Mouse (Mus musculus) midbrain, embryonic 12.5 days (tissue): ENCODE results near the gene Pcna. TPM values are rescaled to one million over a fixed set of nuclear protein-coding genes. Genes with fewer than 3 reads are reported as not detected.
"Not testable (repeated sequence)": the region's sequence is repeated elsewhere in the genome, so short reads cannot be mapped to it uniquely, and the experiment has no call there.

ENCODE experiments used
- ATAC-seq: fragments of 200-750 bp; cut with Nextera tagmentation; 2 replicates; pipeline ENCODE4 v1.8.0; 2017; ENCODE audit warnings: low read depth, moderate TSS enrichment, moderate library complexity; ENCODE audit not compliant: low FRiP score
- H3K27ac ChIP-seq: fragments of 300-500 bp; sonication (generic); replicated peaks from 2 replicates; pipeline ENCODE4 v1.5.1; 2016; ENCODE audit warnings: mild to moderate bottlenecking
- H3K27me3 ChIP-seq: fragments of 300-500 bp; sonication (generic); 2 replicates; pipeline ENCODE4 v1.6.1; 2016; ENCODE audit warnings: mild to moderate bottlenecking
- H3K36me3 ChIP-seq: fragments of 300-500 bp; sonication (generic); 2 replicates; pipeline ENCODE4 v1.6.1; 2016
- H3K4me1 ChIP-seq: fragments of 300-500 bp; sonication (generic); 2 replicates; pipeline ENCODE4 v1.6.1; 2016
- H3K4me2 ChIP-seq: fragments of 300-500 bp; sonication (generic); replicated peaks from 2 replicates; pipeline ENCODE4 v1.6.1; 2016; ENCODE audit warnings: mild to moderate bottlenecking, moderate library complexity
- H3K4me3 ChIP-seq: fragments of 300-500 bp; sonication (generic); 2 replicates; pipeline ENCODE4 v1.5.1; 2016; ENCODE audit warnings: mild to moderate bottlenecking
- H3K9ac ChIP-seq: fragments of 300-500 bp; sonication (generic); replicated peaks from 2 replicates; pipeline ENCODE4 v1.6.1; 2016; ENCODE audit warnings: mild to moderate bottlenecking, moderate library complexity
- H3K9me3 ChIP-seq: fragments of 300-500 bp; sonication (generic); 2 replicates; pipeline ENCODE4 v1.6.1; 2016; ENCODE audit warnings: mild to moderate bottlenecking
- WGBS: fragments of 180-500 bp; shearing (Covaris S2); methylation state at CpG from one replicate; pipeline ENCODE4 v1.1.7; 2016; 5-methylcytosine and 5-hydroxymethylcytosine counted together
- polyA plus RNA-seq: library from polyadenylated mRNA; unstranded; fragments of >200 nt; fragmentation: Nextera tagmentation; extraction: Ambion mirVana; gene quantifications from 2 replicates; pipeline ENCODE4 v1.2.1, GENCODE M21; 2016

Gene Pcna
- polyA plus RNA-seq: 261 and 265 TPM in 2 replicates

- H3K4me2 ChIP-seq: peak within 1 kb of the TSS; percentile 64
- H3K9ac ChIP-seq: peak within 1 kb of the TSS; percentile 61
- no peaks in the 10 kb centered on the region for H3K9me3 ChIP-seq
- no peaks in the 10 kb centered on the region for H3K36me3 ChIP-seq
- peaks cover 35% of the 10 kb centered on the region for H3K4me1 ChIP-seq
- H3K27ac ChIP-seq: peak within 1 kb of the TSS; percentile 69
- peak; percentile 99 for ATAC-seq
- WGBS: under 1% methylated on average over 79 of the region's 79 CpGs
- peak within 1 kb of the TSS; percentile 64 for H3K4me3 ChIP-seq
- H3K27me3 ChIP-seq: no peaks in the 10 kb centered on the region
Observed at GRCm38 (mm10) chr2:132252542-132253528, at the start of gene Pcna. Gene Pcna, minus strand, starts transcription at chr2:132253314.

GRCm38 (mm10) chr2:132301436-132301835 lies 48.3 kb upstream of the Pcna start:
- no peak overlapping the region for H3K4me3 ChIP-seq
- H3K9ac ChIP-seq: no peak overlapping the region
- no peak overlapping the region for H3K4me2 ChIP-seq
- no peaks in the 10 kb centered on the region for H3K27me3 ChIP-seq
- H3K4me1 ChIP-seq: no peaks in the 10 kb centered on the region
- no peaks in the 10 kb centered on the region for H3K9me3 ChIP-seq
- 93% methylated on average over 4 of the region's 4 CpGs for WGBS
- H3K36me3 ChIP-seq: peaks cover 84% of the 10 kb centered on the region
- H3K27ac ChIP-seq: no peak overlapping the region
- no peak for ATAC-seq

- no peaks in the 10 kb centered on the region for H3K4me1 ChIP-seq
- no peaks in the 10 kb centered on the region for H3K27me3 ChIP-seq
- H3K36me3 ChIP-seq: peaks cover 91% of the 10 kb centered on the region
- H3K9ac ChIP-seq: no peak overlapping the region
- no peak overlapping the region for H3K4me2 ChIP-seq
- no peak overlapping the region for H3K4me3 ChIP-seq
- 92% methylated on average over 4 of the region's 4 CpGs for WGBS
- H3K27ac ChIP-seq: no peak overlapping the region
- no peak for ATAC-seq
- H3K9me3 ChIP-seq: no peaks in the 10 kb centered on the region
Observed at GRCm38 (mm10) chr2:132298250-132298649, 45.1 kb upstream of the Pcna start.

- WGBS: 95% methylated on average over 10 of the region's 10 CpGs
- no peaks in the 10 kb centered on the region for H3K9me3 ChIP-seq
- H3K36me3 ChIP-seq: peaks cover 55% of the 10 kb centered on the region
- no peak overlapping the region for H3K9ac ChIP-seq
- H3K27ac ChIP-seq: no peak overlapping the region
- no peak overlapping the region for H3K4me3 ChIP-seq
- H3K4me1 ChIP-seq: peaks cover 16% of the 10 kb centered on the region
- no peak overlapping the region for H3K4me2 ChIP-seq
- H3K27me3 ChIP-seq: no peaks in the 10 kb centered on the region
- ATAC-seq: no peak
Observed at GRCm38 (mm10) chr2:132293694-132294450, 40.8 kb upstream of the Pcna start.

- H3K27me3 ChIP-seq: no peaks in the 10 kb centered on the region
- H3K9me3 ChIP-seq: no peaks in the 10 kb centered on the region; the same call in 1 of the 2 replicates
- no peak overlapping the region for H3K27ac ChIP-seq
- no peak for ATAC-seq
- peaks cover 16% of the 10 kb centered on the region for H3K4me1 ChIP-seq
- WGBS: 25% methylated on average over 4 of the region's 4 CpGs
- H3K9ac ChIP-seq: no peak overlapping the region
- peaks cover 37% of the 10 kb centered on the region for H3K36me3 ChIP-seq
- H3K4me3 ChIP-seq: no peak overlapping the region
- H3K4me2 ChIP-seq: no peak overlapping the region
Observed at GRCm38 (mm10) chr2:132292083-132292482, 39.0 kb upstream of the Pcna start.

- no peak overlapping the region for H3K4me3 ChIP-seq
- no peak for ATAC-seq
- peaks cover 32% of the 10 kb centered on the region for H3K36me3 ChIP-seq
- no peak overlapping the region for H3K9ac ChIP-seq
- H3K27ac ChIP-seq: no peak overlapping the region
- no peaks in the 10 kb centered on the region for H3K27me3 ChIP-seq
- peaks cover 3% of the 10 kb centered on the region; the same call in 1 of the 2 replicates for H3K9me3 ChIP-seq
- peaks cover 16% of the 10 kb centered on the region for H3K4me1 ChIP-seq
- no peak overlapping the region for H3K4me2 ChIP-seq
- 68% methylated on average over 3 of the region's 3 CpGs for WGBS
Observed at GRCm38 (mm10) chr2:132291265-132291664, 38.2 kb upstream of the Pcna start.

GRCm38 (mm10) chr2:132290808-132291207 lies 37.7 kb upstream of the Pcna start:
- no peak overlapping the region for H3K9ac ChIP-seq
- no peak overlapping the region for H3K4me3 ChIP-seq
- peaks cover 28% of the 10 kb centered on the region for H3K36me3 ChIP-seq
- no peak overlapping the region for H3K27ac ChIP-seq
- H3K27me3 ChIP-seq: no peaks in the 10 kb centered on the region
- H3K4me1 ChIP-seq: peaks cover 16% of the 10 kb centered on the region
- H3K4me2 ChIP-seq: no peak overlapping the region
- peaks cover 3% of the 10 kb centered on the region; the same call in 1 of the 2 replicates for H3K9me3 ChIP-seq
- WGBS: 70% methylated on average over 6 of the region's 6 CpGs
- no peak for ATAC-seq

- not testable (repeated sequence) for H3K9me3 ChIP-seq, H3K27ac ChIP-seq, H3K4me2 ChIP-seq, H3K9ac ChIP-seq, ATAC-seq, H3K4me3 ChIP-seq
- H3K36me3 ChIP-seq: peaks cover 12% of the 10 kb centered on the region
- 84% methylated on average over 5 of the region's 7 CpGs for WGBS
- peaks cover 22% of the 10 kb centered on the region for H3K4me1 ChIP-seq
- H3K27me3 ChIP-seq: peaks cover 13% of the 10 kb centered on the region; the same call in 1 of the 2 replicates
Observed at GRCm38 (mm10) chr2:132289213-132289612, 36.1 kb upstream of the Pcna start.

GRCm38 (mm10) chr2:132286376-132287076 lies 33.4 kb upstream of the Pcna start:
- Histone ChIP-seq H3K9ac (no peak overlapping the region), H3K27me3 (peaks cover 16% of the 10 kb centered on the region; the same call in 1 of the 2 replicates), H3K4me3 (no peak overlapping the region), H3K4me2 (no peak overlapping the region), H3K27ac (no peak overlapping the region), H3K4me1 (peaks cover 41% of the 10 kb centered on the region), H3K36me3 (no peaks in the 10 kb centered on the region), H3K9me3 (peaks cover 3% of the 10 kb centered on the region; the same call in 1 of the 2 replicates)
- WGBS: 90% methylated on average over 9 of the region's 9 CpGs
- ATAC-seq: no peak

GRCm38 (mm10) chr2:132285722-132286121 lies 32.6 kb upstream of the Pcna start:
- not testable (repeated sequence) for H3K9ac ChIP-seq, ATAC-seq, H3K4me3 ChIP-seq, H3K9me3 ChIP-seq, H3K4me2 ChIP-seq, H3K27ac ChIP-seq, H3K36me3 ChIP-seq
- WGBS: 92% methylated on average over 5 of the region's 5 CpGs
- Histone ChIP-seq H3K27me3 (peaks cover 17% of the 10 kb centered on the region; the same call in 1 of the 2 replicates), H3K4me1 (peaks cover 35% of the 10 kb centered on the region)

- H3K36me3 ChIP-seq: no peaks in the 10 kb centered on the region
- no peak overlapping the region for H3K9ac ChIP-seq
- no peak for ATAC-seq
- peaks cover 37% of the 10 kb centered on the region for H3K4me1 ChIP-seq
- H3K4me2 ChIP-seq: no peak overlapping the region
- H3K4me3 ChIP-seq: no peak overlapping the region
- no peak overlapping the region; the same call in 1 of the 2 replicates for H3K27ac ChIP-seq
- peaks cover 20% of the 10 kb centered on the region; the same call in 1 of the 2 replicates for H3K27me3 ChIP-seq
- H3K9me3 ChIP-seq: peaks cover 3% of the 10 kb centered on the region; the same call in 1 of the 2 replicates
- WGBS: 90% methylated on average over 12 of the region's 12 CpGs
Observed at GRCm38 (mm10) chr2:132284492-132285139, 31.5 kb upstream of the Pcna start.
